Mouse (Mus musculus): ENCODE measurements around the gene Rufy2. TPM values are rescaled to one million over a fixed set of nuclear protein-coding genes. Genes with fewer than 3 reads are reported as not detected.
A peak's percentile ranks its signal among the peaks of the same experiment; 100 is the strongest.

The Rufy2 gene
- total RNA-seq, 2 experiments from 2014 or later = 13.2 to 18.8 TPM

- no peak for DNase-seq
Measured at GRCm38 (mm10) chr10:63014168-63014567, 34.1 kb downstream of the Rufy2 start.

DNA sequence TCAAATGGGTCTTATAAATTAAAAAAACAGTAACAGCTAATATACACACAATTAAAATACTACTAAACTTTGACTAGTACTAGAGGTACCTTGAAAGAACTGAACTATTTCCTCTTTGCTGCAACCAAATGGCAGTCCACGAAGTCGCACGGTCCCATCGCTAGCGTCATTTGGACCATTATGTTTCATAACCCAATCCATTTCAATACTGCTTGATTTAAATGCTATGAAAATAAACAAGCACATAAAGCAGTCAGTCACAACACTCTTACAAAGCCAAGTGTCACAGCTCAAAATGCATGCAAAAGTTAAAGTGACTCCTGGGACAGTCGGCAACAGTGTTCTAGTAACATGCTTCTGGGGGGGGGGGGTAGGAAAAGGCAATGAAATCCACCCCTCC is 39.3 kb downstream of the Rufy2 start:
- DNase-seq = no peak

DNA sequence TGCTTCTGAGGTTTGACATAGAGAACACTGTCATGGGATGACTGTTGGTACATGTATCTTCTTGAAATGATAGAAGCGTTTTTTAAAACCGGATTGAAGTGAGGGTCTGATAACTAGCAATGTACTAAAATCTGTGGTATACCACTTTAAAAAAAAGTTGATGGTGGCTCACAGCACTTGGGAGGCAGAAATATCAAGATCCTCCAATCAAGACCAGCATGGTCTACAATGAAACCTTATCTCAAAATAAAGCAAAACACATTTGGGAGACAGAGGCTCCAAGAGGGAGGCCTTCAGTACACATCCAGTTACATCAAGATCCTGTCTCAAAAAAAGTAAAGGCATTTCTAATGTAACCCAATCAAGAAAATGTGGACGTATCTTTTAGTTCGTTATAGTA is 41.7 kb downstream of the Rufy2 start:
- no peak for DNase-seq

DNA sequence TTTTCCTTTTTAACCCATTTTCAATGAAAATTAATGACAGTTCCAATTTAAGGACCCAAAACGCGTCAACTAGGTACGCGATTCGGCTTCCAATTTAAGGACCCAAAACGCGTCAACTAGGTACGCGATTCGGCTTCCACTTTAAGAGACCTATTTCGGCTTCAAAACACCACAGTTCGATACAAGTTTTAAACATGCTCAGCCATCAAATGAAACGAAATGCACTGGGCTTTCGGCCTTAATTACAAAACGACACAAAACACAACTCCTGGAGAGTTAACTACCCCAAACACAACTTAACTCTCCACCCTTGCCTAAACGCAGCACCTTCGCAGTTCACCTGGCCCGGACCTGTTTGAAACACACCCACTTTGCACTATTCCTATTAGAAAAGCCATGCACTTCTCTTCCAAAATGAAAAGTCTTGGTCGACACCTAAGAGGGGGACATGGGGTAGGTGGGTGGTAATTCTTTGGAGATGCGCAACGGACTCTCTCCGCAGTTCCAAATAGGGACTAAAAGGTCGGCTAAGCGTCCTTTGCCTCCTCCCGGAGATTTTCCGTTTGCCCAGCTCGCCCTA is 42.6 kb downstream of the Rufy2 start:
- DNase-seq = no peak

GRCm38 (mm10) chr10:63023121-63023748 is 43.2 kb downstream of the Rufy2 start:
- DNase-seq = peak; percentile 79 to 84

GRCm38 (mm10) chr10:63023749-63024579 is 43.9 kb downstream of the Rufy2 start, which contains the start of the genes Hnrnph3 and Pbld2:
Gene Hnrnph3, minus strand, starts transcription at chr10:63024217.
Gene Pbld2, plus strand, starts transcription at chr10:63024315.
- peak; percentile 99 to 100 for DNase-seq

- peak; percentile 71 to 78 for DNase-seq
Measured at GRCm38 (mm10) chr10:63024580-63024910, 44.5 kb downstream of the Rufy2 start.

GRCm38 (mm10) chr10:63025016-63025415 is 45.0 kb downstream of the Rufy2 start:
- no peak for DNase-seq

GRCm38 (mm10) chr10:63025491-63026011 is 45.5 kb downstream of the Rufy2 start:
- no peak for DNase-seq

- no peak for DNase-seq
Measured at GRCm38 (mm10) chr10:63026156-63026794, 46.3 kb downstream of the Rufy2 start.

- no peak for DNase-seq
Measured at GRCm38 (mm10) chr10:63026795-63027160, 46.8 kb downstream of the Rufy2 start.

DNA sequence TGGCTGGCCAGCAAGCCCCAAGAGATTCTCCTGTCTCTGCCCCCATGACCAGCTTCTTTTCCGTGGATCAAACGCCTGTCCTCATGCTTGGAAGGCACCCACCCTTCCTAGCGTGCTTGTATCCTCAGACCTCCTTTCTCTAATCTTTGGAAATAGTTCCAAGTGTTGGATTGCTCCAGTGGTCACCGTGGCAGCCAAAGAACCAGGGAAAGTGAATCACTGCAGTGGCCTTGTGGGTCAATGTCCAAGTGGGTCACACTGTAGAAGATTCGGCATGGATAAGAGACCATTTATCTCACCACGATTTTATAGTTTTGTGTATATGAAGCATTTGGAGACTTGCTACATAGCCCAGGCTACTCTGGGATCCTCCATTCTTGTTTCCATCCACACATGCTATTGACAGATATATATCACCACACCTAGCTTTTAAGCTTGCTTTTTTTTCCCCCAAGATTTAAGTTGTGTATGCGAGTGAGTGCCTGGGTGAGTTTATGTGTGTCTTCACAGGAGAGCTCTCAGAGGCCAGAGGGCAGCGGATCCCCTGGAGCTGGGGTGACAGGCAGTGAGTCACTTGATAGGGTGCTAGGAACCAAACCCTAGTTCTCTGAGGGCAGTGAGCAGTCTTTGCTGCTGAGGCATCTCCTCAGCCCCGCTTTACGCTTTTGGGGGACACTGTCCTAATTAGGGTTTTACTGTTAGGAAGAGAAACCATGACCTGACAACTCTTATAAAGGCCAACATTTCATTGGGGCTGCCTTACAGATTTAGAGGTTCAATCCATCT is 47.5 kb downstream of the Rufy2 start:
- DNase-seq = peak; percentile 58 to 72

GRCm38 (mm10) chr10:63028396-63028795 is 48.4 kb downstream of the Rufy2 start:
- no peak for DNase-seq

DNA sequence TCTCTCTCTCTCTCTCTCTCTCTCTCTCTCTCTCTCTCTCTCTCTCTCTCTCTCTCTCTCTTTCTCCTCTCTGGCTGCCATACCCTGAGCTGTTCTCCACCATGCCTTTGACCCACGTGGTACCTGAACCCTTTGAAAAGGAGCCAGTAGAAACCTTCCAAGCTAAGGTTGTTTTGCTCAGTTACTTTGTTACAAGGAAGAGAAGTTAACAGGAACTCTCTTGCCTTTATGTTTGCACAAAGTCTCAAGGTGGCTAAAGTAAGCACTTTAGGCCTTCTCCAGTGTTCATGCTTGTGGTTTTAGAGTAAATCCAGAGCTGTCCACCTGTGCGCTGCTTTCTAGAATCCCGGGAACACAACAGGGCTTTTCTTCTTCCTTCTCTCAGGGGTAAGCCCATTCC is 52.2 kb downstream of the Rufy2 start:
- no peak for DNase-seq

DNA sequence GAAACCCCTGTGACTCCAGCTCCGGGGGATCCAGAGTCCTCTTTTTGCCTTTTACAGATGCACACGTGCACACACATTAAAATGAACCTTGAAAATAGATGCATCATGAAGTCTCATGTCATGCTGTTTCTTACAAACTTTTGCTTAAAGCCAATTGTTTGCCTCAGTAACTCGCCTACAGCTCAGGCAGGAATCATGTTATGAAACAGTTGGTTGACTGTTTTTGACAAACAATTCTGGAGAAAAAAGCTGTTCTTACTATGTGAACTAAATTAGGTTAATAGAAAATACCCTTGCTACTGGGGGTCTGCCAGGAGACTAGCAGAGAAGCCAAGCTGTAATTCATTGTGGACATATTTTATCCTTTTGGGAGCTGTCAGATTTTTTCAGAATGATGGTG is 52.9 kb downstream of the Rufy2 start:
- DNase-seq = no peak

GRCm38 (mm10) chr10:63038571-63039320 is 58.7 kb downstream of the Rufy2 start:
- DNase-seq = no peak

GRCm38 (mm10) chr10:63039867-63040628 is 60.0 kb downstream of the Rufy2 start:
- DNase-seq = no peak

- no peak for DNase-seq
Measured at GRCm38 (mm10) chr10:63043154-63043553, 63.1 kb downstream of the Rufy2 start.

- no peak for DNase-seq
Measured at GRCm38 (mm10) chr10:63047751-63048150, 67.7 kb downstream of the Rufy2 start.

DNA sequence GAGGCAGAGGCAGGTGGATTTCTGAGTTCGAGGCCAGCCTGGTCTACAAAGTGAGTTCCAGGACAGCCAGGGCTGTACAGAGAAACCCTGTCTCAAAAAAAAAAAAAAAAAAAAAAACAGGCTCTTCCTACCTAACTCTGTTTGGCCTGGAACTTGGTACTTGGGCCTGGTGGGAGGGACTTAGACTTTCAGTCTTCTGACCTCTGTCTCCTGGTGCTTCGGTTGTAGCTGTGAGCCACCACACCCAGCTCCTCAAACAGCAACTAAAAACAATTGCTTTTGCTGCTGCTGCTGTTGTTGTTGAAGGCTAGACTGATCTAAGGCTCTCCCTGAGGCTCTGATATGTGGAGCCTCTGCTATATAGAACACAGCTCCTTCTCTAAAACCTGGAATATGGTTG is 69.1 kb downstream of the Rufy2 start:
- no peak for DNase-seq

Measured in adrenal gland, postnatal 36 days (tissue).